Mouse (Mus musculus) small intestine, adult 2 months (tissue): Measurements from ENCODE around the gene Gm20388. TPM values are rescaled to one million over a fixed set of nuclear protein-coding genes. Genes with fewer than 3 reads are reported as not detected.

Experiments
- H3K27ac ChIP-seq: fragments of 200-500 bp; 2 replicates; pipeline ENCODE4 v1.5.1; 2012; ENCODE audit warnings: low read depth, low read length, control low read depth, inconsistent platforms; ENCODE audit not compliant: insufficient read depth
- H3K27me3 ChIP-seq: fragments of 200-500 bp; 2 replicates; pipeline ENCODE4 v1.6.1; 2012; ENCODE audit warnings: mild to moderate bottlenecking, moderate library complexity, low read length, inconsistent platforms; ENCODE audit not compliant: control insufficient read depth, insufficient read depth
- H3K36me3 ChIP-seq: fragments of 200-500 bp; 2 replicates; pipeline ENCODE4 v1.6.1; 2012; ENCODE audit warnings: mild to moderate bottlenecking, low read length, control low read depth, inconsistent platforms; ENCODE audit not compliant: control insufficient read depth, insufficient read depth
- H3K4me1 ChIP-seq: fragments of 200-500 bp; 2 replicates; pipeline ENCODE4 v1.6.1; 2012; ENCODE audit warnings: low read length, inconsistent platforms, mixed read lengths; ENCODE audit not compliant: control insufficient read depth, insufficient read depth, insufficient read length
- H3K4me3 ChIP-seq: fragments of 200-500 bp; 2 replicates; pipeline ENCODE4 v1.5.1; 2012; ENCODE audit warnings: low read depth, mild to moderate bottlenecking, control low read depth, inconsistent platforms, low read length, moderate library complexity
- CTCF ChIP-seq: fragments of 200-500 bp; IDR thresholded peaks from 2 replicates; pipeline ENCODE4 v1.5.1; 2012; ENCODE audit warnings: low read depth, mild to moderate bottlenecking, control low read depth, inconsistent platforms, low read length, moderate library complexity, mixed read lengths; ENCODE audit not compliant: insufficient replicate concordance, insufficient read length; ENCODE audit errors: extremely low read depth
- POLR2A ChIP-seq: fragments of 200-500 bp; IDR thresholded peaks from 2 replicates; pipeline ENCODE4 v1.6.1; 2012; ENCODE audit warnings: low read depth, mild to moderate bottlenecking, control low read depth, inconsistent platforms, low read length, moderate library complexity
- WGBS: fragments of 180-500 bp; shearing (Covaris S2); methylation state at CpG from one replicate; pipeline ENCODE4 v1.1.7; 2018; 5-methylcytosine and 5-hydroxymethylcytosine counted together
- polyA plus RNA-seq: library from polyadenylated mRNA; depleted of rRNA; stranded (reverse); fragments of >200 nt; gene quantifications from 2 replicates; pipeline ENCODE4 v1.2.3, GENCODE M21; 2012

Gene Gm20388
- polyA plus RNA-seq, 1 experiment: 37.3 TPM

- Histone ChIP-seq H3K4me1 (peaks cover 11% of the 10 kb centered on the region), H3K36me3 (no peaks in the 10 kb centered on the region), H3K27me3 (no peaks in the 10 kb centered on the region), H3K4me3 (no peak overlapping the region), H3K27ac (no peak overlapping the region)
- TF ChIP-seq POLR2A (no peak), CTCF (no peak)
- WGBS: 86% methylated on average over 4 of the region's 4 CpGs
Measured at GRCm38 (mm10) chr8:123678390-123678789, 3767.7 kb downstream of the Gm20388 start.

DNA sequence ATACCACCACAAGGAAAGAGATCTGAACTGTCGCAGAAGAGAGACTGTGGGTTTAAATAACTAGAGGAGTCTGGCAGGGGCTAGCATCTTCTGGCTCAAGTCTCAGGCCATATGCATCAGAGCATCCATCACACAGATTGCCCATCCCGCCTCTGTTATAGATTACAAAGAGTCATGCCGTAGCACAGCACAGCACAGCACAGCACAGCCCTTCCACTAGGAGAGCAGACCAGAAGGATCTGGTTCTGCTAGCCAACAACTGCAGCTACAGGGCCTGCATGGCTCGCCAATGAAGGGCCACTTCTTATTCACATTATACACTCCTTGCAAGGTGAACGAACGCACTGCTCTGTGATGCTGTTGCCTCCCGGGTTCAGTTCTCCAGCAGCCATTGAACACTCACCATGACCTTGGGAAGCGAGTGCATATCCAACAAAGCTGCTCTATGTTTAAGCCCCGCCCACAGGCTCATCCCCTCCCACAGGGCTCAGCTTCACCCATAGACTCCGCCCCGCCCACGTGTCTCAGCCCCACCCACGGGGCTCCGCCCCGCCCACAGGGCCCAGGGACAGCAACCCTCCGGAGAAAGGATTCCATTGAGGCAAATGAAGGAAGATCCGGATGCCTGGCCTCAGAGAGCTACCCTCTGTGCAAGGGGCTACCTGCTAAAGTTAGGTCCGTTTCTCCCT is 3771.6 kb downstream of the Gm20388 start:
- Histone ChIP-seq H3K4me3 (no peak overlapping the region), H3K27me3 (no peaks in the 10 kb centered on the region), H3K27ac (no peak overlapping the region), H3K36me3 (no peaks in the 10 kb centered on the region), H3K4me1 (peaks cover 21% of the 10 kb centered on the region)
- 22% methylated on average over 18 of the region's 18 CpGs for WGBS
- TF ChIP-seq CTCF (no peak), POLR2A (no peak)

DNA sequence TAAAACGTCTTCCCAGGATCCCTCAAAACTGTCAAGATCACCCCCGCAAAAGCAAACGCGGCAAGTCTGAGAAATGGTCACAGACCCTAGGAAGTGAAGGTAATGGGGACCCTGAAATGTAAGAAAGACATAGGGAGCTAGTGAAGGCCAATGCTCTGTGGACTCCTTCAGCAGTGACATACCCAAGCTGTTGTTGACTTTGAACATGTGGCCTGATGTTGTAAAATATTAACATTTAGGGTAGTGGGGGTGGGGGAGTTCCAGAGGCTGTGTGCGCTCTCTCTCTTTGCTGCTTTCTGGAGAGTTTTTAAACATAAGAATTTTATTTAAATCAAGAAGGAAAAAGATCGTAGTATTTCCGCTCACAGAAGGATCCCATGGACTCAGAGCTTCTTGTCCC is 3772.7 kb downstream of the Gm20388 start:
- Histone ChIP-seq H3K4me1 (peaks cover 21% of the 10 kb centered on the region), H3K27ac (no peak overlapping the region), H3K36me3 (no peaks in the 10 kb centered on the region), H3K27me3 (no peaks in the 10 kb centered on the region), H3K4me3 (no peak overlapping the region)
- WGBS: 69% methylated on average over 7 of the region's 7 CpGs
- TF ChIP-seq CTCF: no peak
- no peak for TF ChIP-seq POLR2A

GRCm38 (mm10) chr8:123684806-123685205 is 3774.2 kb downstream of the Gm20388 start:
- H3K4me1 ChIP-seq: peaks cover 21% of the 10 kb centered on the region
- TF ChIP-seq POLR2A (no peak), CTCF (no peak)
- no peak overlapping the region for H3K4me3 ChIP-seq
- H3K27ac ChIP-seq: peak overlapping the region; percentile 67; the same call in 1 of the 2 replicates
- H3K27me3 ChIP-seq: no peaks in the 10 kb centered on the region
- no peaks in the 10 kb centered on the region for H3K36me3 ChIP-seq
- 71% methylated on average over 7 of the region's 7 CpGs for WGBS

DNA sequence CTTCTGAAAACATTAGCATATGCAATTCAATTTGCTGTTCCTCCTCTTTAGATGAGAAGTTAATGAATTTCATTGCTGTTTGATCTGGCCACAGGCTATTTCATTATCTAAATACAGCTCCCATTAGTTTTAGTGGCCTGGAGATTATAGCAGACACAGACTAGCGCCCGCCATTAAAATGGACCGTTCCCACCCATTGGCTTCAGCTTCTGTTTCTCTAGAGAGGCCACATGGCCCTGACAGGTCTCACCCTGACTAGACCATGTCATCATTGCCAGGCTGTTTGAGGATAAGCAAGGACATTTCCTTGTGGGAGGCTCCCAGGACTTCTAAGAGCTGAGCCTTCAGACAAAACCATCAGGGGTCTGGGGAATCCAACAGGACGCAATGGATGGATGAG is 3774.8 kb downstream of the Gm20388 start:
- WGBS: 80% methylated on average over 4 of the region's 4 CpGs
- H3K4me3 ChIP-seq: no peak overlapping the region
- peaks cover 21% of the 10 kb centered on the region for H3K4me1 ChIP-seq
- no peaks in the 10 kb centered on the region for H3K27me3 ChIP-seq
- no peaks in the 10 kb centered on the region for H3K36me3 ChIP-seq
- H3K27ac ChIP-seq: no peak overlapping the region
- TF ChIP-seq CTCF: no peak
- TF ChIP-seq POLR2A: no peak

DNA sequence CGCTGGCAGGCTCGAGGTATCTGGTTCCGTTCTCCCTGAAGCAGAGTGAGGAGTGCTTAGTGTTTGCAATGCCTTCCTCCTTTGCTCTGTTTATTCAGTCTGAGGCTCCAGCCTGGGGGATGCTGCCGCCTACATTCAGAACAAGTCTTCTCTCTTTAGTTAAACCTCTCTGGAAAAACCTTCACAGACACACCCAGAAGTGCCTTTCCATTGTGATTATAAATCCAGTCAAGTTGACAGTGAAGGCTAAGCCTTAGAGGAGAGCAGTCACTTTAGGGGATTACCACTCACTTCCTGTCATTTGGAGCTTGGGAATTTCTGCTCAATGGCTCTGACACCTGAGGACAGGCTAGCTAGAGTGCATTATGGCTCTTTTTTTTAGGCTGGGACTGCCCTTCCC is 3777.2 kb downstream of the Gm20388 start:
- H3K4me1 ChIP-seq: peaks cover 15% of the 10 kb centered on the region
- no peak for TF ChIP-seq CTCF
- TF ChIP-seq POLR2A: no peak
- H3K27me3 ChIP-seq: no peaks in the 10 kb centered on the region
- no peaks in the 10 kb centered on the region for H3K36me3 ChIP-seq
- 57% methylated on average over 4 of the region's 4 CpGs for WGBS
- H3K4me3 ChIP-seq: no peak overlapping the region
- no peak overlapping the region for H3K27ac ChIP-seq

DNA sequence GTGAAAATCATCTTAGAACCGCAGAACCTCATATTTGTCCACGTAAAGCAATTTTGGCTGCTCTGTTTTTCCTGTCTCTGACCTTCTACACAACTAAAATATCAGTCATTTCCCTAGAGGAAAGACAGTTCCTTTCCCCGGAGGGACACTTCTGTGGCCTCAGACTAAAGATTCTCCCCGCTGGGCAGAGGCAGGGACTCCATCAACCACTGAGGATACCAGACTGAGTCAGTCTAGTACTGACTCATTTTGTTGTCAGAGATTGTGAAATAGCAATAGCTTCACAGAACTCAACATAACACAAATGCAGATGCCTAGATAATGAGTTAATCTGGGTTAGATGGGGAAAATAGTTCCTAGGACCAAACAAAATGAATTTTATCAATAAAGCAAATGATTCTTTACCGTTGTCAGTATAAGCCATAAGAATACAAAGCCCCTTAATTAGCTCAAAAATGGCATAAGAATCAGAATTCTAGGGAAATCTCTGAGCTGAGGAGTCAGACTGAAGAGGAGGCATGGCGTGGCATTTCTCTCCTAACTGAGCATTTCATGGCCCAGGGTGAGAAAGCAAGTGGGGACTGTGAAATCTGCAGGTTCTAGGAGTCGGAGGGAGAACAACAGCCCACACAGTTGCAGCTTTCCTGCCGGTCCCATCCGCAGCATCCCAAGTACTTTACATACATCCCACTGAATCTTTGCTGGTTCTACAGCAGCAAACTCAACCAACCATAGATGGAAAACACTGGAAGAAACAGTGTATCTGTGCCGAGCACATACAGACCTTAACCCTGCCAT is 3781.7 kb downstream of the Gm20388 start:
- Histone ChIP-seq H3K36me3 (no peaks in the 10 kb centered on the region), H3K27ac (no peak overlapping the region), H3K4me3 (no peak overlapping the region), H3K27me3 (no peaks in the 10 kb centered on the region), H3K4me1 (peaks cover 1% of the 10 kb centered on the region; the same call in 1 of the 2 replicates)
- WGBS: 83% methylated on average over 10 of the region's 10 CpGs
- TF ChIP-seq CTCF: no peak
- TF ChIP-seq POLR2A: no peak
